Mouse (Mus musculus): ENCODE measurements at regions not wholly inside any gene's neighbourhood (a gene's known extent, or its start where the extent isn't known, plus 50 kb on each side); places are given as distances from the start of the nearest gene placed in this dataset.

DNA sequence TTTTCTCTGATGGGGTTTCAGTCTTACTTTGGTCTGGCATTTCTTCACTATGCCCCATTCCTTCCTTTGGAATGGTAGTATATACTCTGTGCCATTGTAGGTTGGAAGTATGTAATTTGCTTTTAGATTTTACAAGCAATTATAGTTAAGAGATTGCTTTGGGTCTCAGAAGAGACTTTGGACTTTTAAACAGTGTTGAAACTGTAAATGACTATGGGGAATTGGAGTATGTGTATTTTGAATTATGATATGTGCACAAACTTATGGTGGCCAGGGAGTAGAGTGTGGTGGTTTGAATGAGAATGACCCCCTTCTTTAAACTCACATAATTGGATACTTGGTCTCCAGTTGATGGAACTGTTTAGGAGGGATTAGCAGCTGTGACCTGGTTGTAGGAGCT, 546.2 kb downstream of the Hace1 start:
- TF ChIP-seq POLR2A (IDR thresholded peaks at IDR 0.05; ENCODE audit: insufficient read depth, low read depth, low read length) (no peak), CTCF (IDR thresholded peaks at IDR 0.05) (no peak), EP300 (IDR thresholded peaks at IDR 0.05; ENCODE audit: insufficient read depth, low read depth, low read length) (no peak)

Data from heart, adult 2 months (tissue).